Mouse (Mus musculus) CD4-positive naive resting alpha-beta T cell, adult 57 days (primary cell): ENCODE measurements around the gene Gm4707. TPM values are rescaled to one million over a fixed set of nuclear protein-coding genes. Genes with fewer than 3 reads are reported as not detected.

Source experiments
- total RNA-seq: library from RNA; stranded (reverse); gene quantifications from one replicate; pipeline ENCODE4 v1.2.4, GENCODE M21; 2023

The Gm4707 gene
- 61.9 TPM for total RNA-seq

DNA sequence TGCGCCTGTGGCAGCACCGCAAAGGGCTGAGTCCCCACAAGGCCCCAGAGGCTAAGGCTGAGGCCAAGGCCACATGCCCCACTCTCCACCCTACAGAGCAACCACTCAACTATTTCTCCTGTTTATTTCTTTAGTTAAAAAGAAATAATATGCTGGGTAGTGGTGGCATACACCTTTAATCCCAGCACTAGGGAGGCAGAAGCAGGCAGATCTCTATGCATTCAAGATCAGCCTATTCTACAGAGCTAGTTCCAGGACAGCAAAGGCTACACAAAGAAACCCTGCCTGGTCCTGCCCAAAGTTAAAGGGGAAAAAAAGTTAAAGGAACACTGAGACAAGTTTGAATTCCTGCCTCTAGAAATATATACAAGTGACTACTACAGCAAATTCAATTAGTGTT is at the start of gene Gm4707:
Gene Gm4707, minus strand, starts transcription at position 101 of the 400 bp plus-strand sequence.

DNA sequence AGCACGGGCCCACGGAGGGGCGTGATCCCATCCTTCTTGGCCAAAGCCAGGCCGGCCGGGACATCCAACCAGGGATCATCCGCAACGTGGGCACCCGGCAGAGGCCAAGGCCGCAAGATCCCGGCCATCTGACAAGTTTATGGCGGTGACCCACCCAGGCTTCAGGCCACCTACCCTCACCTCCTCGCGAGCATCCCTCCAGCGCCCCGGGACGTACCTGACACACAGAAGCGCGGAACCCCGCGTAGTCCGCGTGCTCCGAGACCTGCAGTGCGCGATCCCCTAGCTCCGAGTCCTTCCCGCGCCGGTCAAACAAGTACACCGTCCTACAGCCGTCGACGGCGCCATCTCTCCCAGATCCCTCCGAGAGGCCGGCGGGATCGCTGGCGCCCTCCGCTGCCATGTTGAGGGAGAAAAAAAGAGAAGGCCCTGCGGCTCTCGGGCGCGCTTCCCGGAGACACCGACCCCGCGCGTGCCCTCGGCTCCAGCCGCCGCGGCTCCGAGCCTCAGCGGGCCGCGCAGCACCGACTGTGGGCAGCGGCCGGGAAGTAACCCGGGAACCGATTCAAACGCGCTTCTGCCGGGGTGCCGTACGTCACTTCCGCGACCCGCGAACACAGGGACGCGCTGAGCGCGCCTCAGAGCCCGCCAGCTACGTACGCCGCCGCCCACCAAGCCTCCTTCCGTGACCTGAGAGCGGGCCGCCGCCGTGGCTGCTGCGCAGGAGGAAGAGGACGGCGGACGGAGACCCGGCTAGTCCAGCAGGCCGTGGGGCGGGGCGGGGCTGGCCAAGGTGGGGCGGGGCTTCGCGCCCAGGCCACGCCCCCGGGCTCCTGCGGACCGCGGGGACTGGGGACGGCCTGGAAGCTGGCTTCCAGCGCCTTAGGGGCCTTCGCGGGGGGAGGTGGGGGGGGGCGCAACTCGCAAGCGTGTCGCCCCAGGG is 15.3 kb upstream of the Gm4707 start, which contains the start of gene Smchd1:
Gene Smchd1, minus strand, starts transcription at position 582 of the 943 bp plus-strand sequence.

Other genes starting within 250 kb of the Gm4707 start
- gene Emilin2, start 147.9 kb downstream of the Gm4707 start, total RNA-seq: 2.6 TPM
- gene Smchd1, start 15.4 kb upstream of the Gm4707 start, total RNA-seq: 239 TPM
- 18.7 TPM for gene Ndc80, start 66.9 kb upstream of the Gm4707 start, total RNA-seq
- not detected for gene Spdya, start 92.1 kb upstream of the Gm4707 start, total RNA-seq
- 137 TPM for gene Wdr43, start 156.0 kb upstream of the Gm4707 start, total RNA-seq
- gene Togaram2, start 213.3 kb upstream of the Gm4707 start, total RNA-seq: not detected